Mouse (Mus musculus) forebrain, embryonic 12.5 days (tissue): ENCODE data around the gene Krt80. TPM values are rescaled to one million over a fixed set of nuclear protein-coding genes. Genes with fewer than 3 reads are reported as not detected.

Experiments used
- ATAC-seq: fragments of 200-750 bp; cut with Nextera tagmentation; 2 replicates; pipeline ENCODE4 v1.8.0; 2017; ENCODE audit warnings: moderate TSS enrichment; ENCODE audit not compliant: low FRiP score
- H3K27ac ChIP-seq: fragments of 300-500 bp; sonication (generic); 2 replicates; pipeline ENCODE4 v1.5.1; 2016; ENCODE audit warnings: mild to moderate bottlenecking
- H3K27me3 ChIP-seq: fragments of 300-500 bp; sonication (generic); 2 replicates; pipeline ENCODE4 v1.6.1; 2016; ENCODE audit warnings: mild to moderate bottlenecking
- H3K36me3 ChIP-seq: fragments of 300-500 bp; sonication (generic); replicated peaks from 2 replicates; pipeline ENCODE4 v1.6.1; 2016; ENCODE audit warnings: mild to moderate bottlenecking
- H3K4me1 ChIP-seq: fragments of 300-500 bp; sonication (generic); 2 replicates; pipeline ENCODE4 v1.6.1; 2016
- H3K4me2 ChIP-seq: fragments of 300-500 bp; sonication (generic); 2 replicates; pipeline ENCODE4 v1.6.1; 2016; ENCODE audit warnings: mild to moderate bottlenecking, moderate library complexity
- H3K4me3 ChIP-seq: fragments of 300-500 bp; sonication (generic); replicated peaks from 2 replicates; pipeline ENCODE4 v1.5.1; 2016; ENCODE audit warnings: mild to moderate bottlenecking
- H3K9ac ChIP-seq: fragments of 300-500 bp; sonication (generic); 2 replicates; pipeline ENCODE4 v1.6.1; 2016; ENCODE audit warnings: mild to moderate bottlenecking
- H3K9me3 ChIP-seq: fragments of 300-500 bp; sonication (generic); 2 replicates; pipeline ENCODE4 v1.6.1; 2016
- WGBS: fragments of 180-500 bp; shearing (Covaris S2); methylation state at CpG from one replicate; pipeline ENCODE4 v1.1.7; 2016; 5-methylcytosine and 5-hydroxymethylcytosine counted together
- polyA plus RNA-seq: library from polyadenylated mRNA; unstranded; fragments of >200 nt; fragmentation: Nextera tagmentation; extraction: Ambion mirVana; gene quantifications from 2 replicates; pipeline ENCODE4 v1.2.1, GENCODE M21; 2016

Gene Krt80
- polyA plus RNA-seq, 1 experiment from 2014 or later = not detected

GRCm38 (mm10) chr15:101372131-101372977 lies 2.4 kb upstream of the Krt80 start:
- no peak overlapping the region for H3K27ac ChIP-seq
- no peak overlapping the region for H3K4me3 ChIP-seq
- ATAC-seq = no peak
- no peak overlapping the region for H3K9ac ChIP-seq
- H3K27me3 ChIP-seq = peaks cover 4% of the 10 kb centered on the region; the same call in 1 of the 2 replicates
- H3K4me2 ChIP-seq = no peak overlapping the region
- H3K9me3 ChIP-seq = no peaks in the 10 kb centered on the region
- WGBS = 78% methylated on average over 7 of the region's 7 CpGs
- H3K36me3 ChIP-seq = no peaks in the 10 kb centered on the region
- peaks cover 4% of the 10 kb centered on the region; the same call in 1 of the 2 replicates for H3K4me1 ChIP-seq

DNA sequence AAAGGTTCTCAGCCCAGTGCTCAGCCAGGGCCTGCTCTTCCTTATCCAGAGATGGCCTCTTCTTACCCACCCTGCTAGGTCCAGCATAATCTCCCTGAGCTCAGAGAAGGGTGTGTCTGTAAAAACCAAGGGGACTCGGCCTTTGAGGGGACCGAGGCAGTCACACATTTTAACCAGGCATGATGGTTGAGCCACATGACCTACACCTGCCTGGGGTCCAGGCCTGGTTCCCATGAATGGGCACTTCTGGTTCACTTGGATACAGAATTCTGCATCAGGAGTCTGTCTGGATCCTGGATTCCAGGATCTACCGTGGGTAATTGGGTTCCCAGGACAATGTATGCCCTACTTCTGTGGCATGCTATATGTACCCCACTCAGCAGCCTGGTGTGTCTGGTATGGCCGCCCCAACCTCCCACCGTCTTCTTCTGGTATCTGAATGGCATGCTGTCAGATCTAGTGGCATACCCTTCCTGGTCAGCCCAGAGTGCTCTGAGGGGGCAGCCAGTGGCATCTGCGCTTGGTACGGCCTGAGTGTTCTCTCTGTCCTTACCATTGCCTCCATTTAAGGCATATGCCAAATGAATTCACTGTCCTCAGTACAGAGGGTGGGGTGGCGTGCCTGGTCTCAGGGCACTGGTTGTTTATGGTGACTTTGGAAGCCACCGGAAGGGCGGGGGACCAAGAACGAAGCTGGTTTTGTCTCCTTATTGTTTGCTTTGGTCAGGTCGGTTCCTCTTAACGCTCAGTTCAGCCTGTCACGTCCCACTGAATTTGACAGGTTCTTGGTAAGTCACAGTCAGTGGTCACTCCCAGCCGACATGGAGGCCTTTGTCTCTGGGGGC lies 1.4 kb upstream of the Krt80 start:
- 80% methylated on average over 15 of the region's 15 CpGs for WGBS
- Histone ChIP-seq H3K4me2 (no peak overlapping the region), H3K9me3 (no peaks in the 10 kb centered on the region), H3K27ac (no peak overlapping the region), H3K4me3 (no peak overlapping the region), H3K4me1 (peaks cover 4% of the 10 kb centered on the region), H3K9ac (no peak overlapping the region), H3K36me3 (no peaks in the 10 kb centered on the region), H3K27me3 (peaks cover 7% of the 10 kb centered on the region; the same call in 1 of the 2 replicates)
- no peak for ATAC-seq

GRCm38 (mm10) chr15:101369382-101370100 lies 421 bp downstream of the Krt80 start:
- 35% methylated on average over 12 of the region's 12 CpGs for WGBS
- ATAC-seq = no peak

GRCm38 (mm10) chr15:101368502-101369381 lies 1.2 kb downstream of the Krt80 start:
- no peak overlapping the region for H3K9ac ChIP-seq
- no peaks in the 10 kb centered on the region for H3K36me3 ChIP-seq
- WGBS = 69% methylated on average over 11 of the region's 11 CpGs
- no peak overlapping the region for H3K4me3 ChIP-seq
- H3K27me3 ChIP-seq = 0 out of 2 replicates have a peak, but pooled peaks cover 4% of the 10 kb centered on the region
- no peak overlapping the region for H3K4me2 ChIP-seq
- no peaks in the 10 kb centered on the region for H3K9me3 ChIP-seq
- no peaks in the 10 kb centered on the region; the same call in 1 of the 2 replicates for H3K4me1 ChIP-seq
- ATAC-seq = no peak
- no peak overlapping the region for H3K27ac ChIP-seq

More at GRCm38 (mm10) chr15:101369382-101370100, 421 bp downstream of the Krt80 start:
- Histone ChIP-seq H3K4me1 (no peaks in the 10 kb centered on the region; the same call in 1 of the 2 replicates), H3K4me3 (no peak overlapping the region), H3K9ac (no peak overlapping the region), H3K4me2 (no peak overlapping the region), H3K27me3 (0 out of 2 replicates have a peak, but pooled peaks cover 4% of the 10 kb centered on the region), H3K36me3 (no peaks in the 10 kb centered on the region), H3K9me3 (no peaks in the 10 kb centered on the region), H3K27ac (no peak overlapping the region)

DNA sequence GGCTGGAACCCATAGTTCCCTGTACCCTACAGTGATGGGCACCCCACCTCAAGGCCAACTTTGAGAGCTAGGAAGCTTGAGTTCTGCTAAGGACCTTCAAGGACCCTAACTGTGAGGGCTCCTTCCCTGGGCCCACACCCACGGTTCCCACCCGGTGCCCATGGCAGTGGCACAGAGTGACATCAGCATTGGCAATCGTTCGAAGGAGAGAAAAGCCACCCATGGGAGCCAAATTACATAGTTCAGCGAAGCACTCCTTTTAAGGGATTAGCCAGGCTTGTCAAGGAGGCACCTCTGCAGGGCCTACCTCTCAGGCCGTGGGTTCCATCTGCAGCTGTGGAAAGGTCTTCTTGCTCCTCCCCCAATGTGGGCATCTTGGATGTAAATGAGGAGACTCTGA lies 1.9 kb downstream of the Krt80 start:
- Histone ChIP-seq H3K27me3 (0 out of 2 replicates have a peak, but pooled peaks cover 4% of the 10 kb centered on the region), H3K36me3 (no peaks in the 10 kb centered on the region), H3K4me3 (no peak overlapping the region), H3K4me1 (no peaks in the 10 kb centered on the region; the same call in 1 of the 2 replicates), H3K9me3 (no peaks in the 10 kb centered on the region), H3K9ac (no peak overlapping the region), H3K27ac (no peak overlapping the region), H3K4me2 (no peak overlapping the region)
- ATAC-seq = no peak
- 75% methylated on average over 6 of the region's 6 CpGs for WGBS

DNA sequence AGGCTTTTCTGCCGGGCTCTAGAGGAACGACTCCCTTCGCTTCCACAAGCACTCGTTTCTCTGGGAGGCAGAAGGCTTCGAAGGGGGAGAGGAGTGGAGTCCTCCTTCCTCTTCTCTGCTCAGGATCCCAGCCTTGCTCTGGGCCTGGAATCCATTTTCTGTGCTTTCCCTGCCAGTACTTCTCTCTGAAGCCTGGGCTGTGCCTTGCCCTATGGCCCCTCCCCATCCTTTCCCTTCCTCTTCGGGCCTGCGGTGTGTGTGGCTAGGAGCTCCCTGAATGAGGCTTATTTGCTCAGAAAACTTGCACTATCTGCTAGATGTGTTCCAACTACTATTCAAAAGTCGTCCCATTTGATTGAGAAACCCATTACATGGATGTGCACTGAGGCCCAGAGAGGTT lies 2.5 kb downstream of the Krt80 start:
- Histone ChIP-seq H3K27ac (no peak overlapping the region), H3K36me3 (no peaks in the 10 kb centered on the region), H3K4me2 (no peak overlapping the region), H3K27me3 (0 out of 2 replicates have a peak, but pooled peaks cover 4% of the 10 kb centered on the region), H3K9ac (no peak overlapping the region), H3K4me1 (no peaks in the 10 kb centered on the region; the same call in 1 of the 2 replicates), H3K4me3 (no peak overlapping the region), H3K9me3 (no peaks in the 10 kb centered on the region)
- no peak for ATAC-seq
- WGBS = 77% methylated on average over 8 of the region's 8 CpGs

- H3K4me2 ChIP-seq = no peak overlapping the region
- no peaks in the 10 kb centered on the region for H3K36me3 ChIP-seq
- 45% methylated on average over 2 of the region's 2 CpGs for WGBS
- no peak for ATAC-seq
- no peak overlapping the region for H3K9ac ChIP-seq
- no peaks in the 10 kb centered on the region; the same call in 1 of the 2 replicates for H3K4me1 ChIP-seq
- H3K27me3 ChIP-seq = 0 out of 2 replicates have a peak, but pooled peaks cover 4% of the 10 kb centered on the region
- H3K27ac ChIP-seq = no peak overlapping the region
- no peaks in the 10 kb centered on the region for H3K9me3 ChIP-seq
- H3K4me3 ChIP-seq = no peak overlapping the region
Measured at GRCm38 (mm10) chr15:101366926-101367325, 3.0 kb downstream of the Krt80 start.

- no peaks in the 10 kb centered on the region; the same call in 1 of the 2 replicates for H3K4me1 ChIP-seq
- WGBS = 16% methylated on average over 3 of the region's 3 CpGs
- no peak overlapping the region for H3K4me3 ChIP-seq
Measured at GRCm38 (mm10) chr15:101366482-101366881, 3.5 kb downstream of the Krt80 start.

GRCm38 (mm10) chr15:101365721-101366120 lies 4.2 kb downstream of the Krt80 start:
- WGBS = 81% methylated on average over 4 of the region's 4 CpGs
- H3K4me2 ChIP-seq = no peak overlapping the region

More at GRCm38 (mm10) chr15:101366482-101366881, 3.5 kb downstream of the Krt80 start:
- no peak overlapping the region for H3K4me2 ChIP-seq
- no peaks in the 10 kb centered on the region for H3K36me3 ChIP-seq
- 0 out of 2 replicates have a peak, but pooled peaks cover 4% of the 10 kb centered on the region for H3K27me3 ChIP-seq
- ATAC-seq = no peak
- H3K9me3 ChIP-seq = no peaks in the 10 kb centered on the region
- no peak overlapping the region for H3K9ac ChIP-seq
- H3K27ac ChIP-seq = no peak overlapping the region

GRCm38 (mm10) chr15:101364891-101365671 lies 4.9 kb downstream of the Krt80 start:
- no peaks in the 10 kb centered on the region; the same call in 1 of the 2 replicates for H3K4me1 ChIP-seq
- H3K4me2 ChIP-seq = no peak overlapping the region
- no peaks in the 10 kb centered on the region for H3K36me3 ChIP-seq
- no peak for ATAC-seq
- H3K27ac ChIP-seq = no peak overlapping the region
- H3K27me3 ChIP-seq = 0 out of 2 replicates have a peak, but pooled peaks cover 4% of the 10 kb centered on the region
- H3K9ac ChIP-seq = no peak overlapping the region
- no peaks in the 10 kb centered on the region for H3K9me3 ChIP-seq
- no peak overlapping the region for H3K4me3 ChIP-seq
- 72% methylated on average over 7 of the region's 7 CpGs for WGBS

More at GRCm38 (mm10) chr15:101365721-101366120, 4.2 kb downstream of the Krt80 start:
- H3K4me3 ChIP-seq = no peak overlapping the region
- no peaks in the 10 kb centered on the region; the same call in 1 of the 2 replicates for H3K4me1 ChIP-seq
- H3K27me3 ChIP-seq = 0 out of 2 replicates have a peak, but pooled peaks cover 4% of the 10 kb centered on the region
- ATAC-seq = no peak
- H3K9ac ChIP-seq = no peak overlapping the region
- no peaks in the 10 kb centered on the region for H3K36me3 ChIP-seq
- no peaks in the 10 kb centered on the region for H3K9me3 ChIP-seq
- no peak overlapping the region for H3K27ac ChIP-seq
